Mouse (Mus musculus) ES-Bruce4 (cell line): ENCODE data around the gene Ptgs1.

Experiments
- CTCF ChIP-seq: IDR thresholded peaks from one replicate; pipeline ENCODE4 v1.8.1; 2011; ENCODE audit warnings: low read depth, low read length
- POLR2A ChIP-seq: IDR thresholded peaks from one replicate; pipeline ENCODE4 v1.8.1; 2011; ENCODE audit warnings: low read length; ENCODE audit not compliant: insufficient read depth

GRCm38 (mm10) chr2:36230967-36231366 is 741 bp downstream of the Ptgs1 start:
- TF ChIP-seq CTCF (no peak), POLR2A (no peak)
